Mouse (Mus musculus): Measurements from ENCODE around the gene Usp54. TPM values are rescaled to one million over a fixed set of nuclear protein-coding genes. Genes with fewer than 3 reads are reported as not detected.
A peak's percentile ranks its signal among the peaks of the same experiment; 100 is the strongest.

The Usp54 gene
- 5.6 and 6.6 TPM in 2 replicates for polyA plus RNA-seq (2015; fragmentation: Nextera tagmentation; extraction: Ambion mirVana)

DNA sequence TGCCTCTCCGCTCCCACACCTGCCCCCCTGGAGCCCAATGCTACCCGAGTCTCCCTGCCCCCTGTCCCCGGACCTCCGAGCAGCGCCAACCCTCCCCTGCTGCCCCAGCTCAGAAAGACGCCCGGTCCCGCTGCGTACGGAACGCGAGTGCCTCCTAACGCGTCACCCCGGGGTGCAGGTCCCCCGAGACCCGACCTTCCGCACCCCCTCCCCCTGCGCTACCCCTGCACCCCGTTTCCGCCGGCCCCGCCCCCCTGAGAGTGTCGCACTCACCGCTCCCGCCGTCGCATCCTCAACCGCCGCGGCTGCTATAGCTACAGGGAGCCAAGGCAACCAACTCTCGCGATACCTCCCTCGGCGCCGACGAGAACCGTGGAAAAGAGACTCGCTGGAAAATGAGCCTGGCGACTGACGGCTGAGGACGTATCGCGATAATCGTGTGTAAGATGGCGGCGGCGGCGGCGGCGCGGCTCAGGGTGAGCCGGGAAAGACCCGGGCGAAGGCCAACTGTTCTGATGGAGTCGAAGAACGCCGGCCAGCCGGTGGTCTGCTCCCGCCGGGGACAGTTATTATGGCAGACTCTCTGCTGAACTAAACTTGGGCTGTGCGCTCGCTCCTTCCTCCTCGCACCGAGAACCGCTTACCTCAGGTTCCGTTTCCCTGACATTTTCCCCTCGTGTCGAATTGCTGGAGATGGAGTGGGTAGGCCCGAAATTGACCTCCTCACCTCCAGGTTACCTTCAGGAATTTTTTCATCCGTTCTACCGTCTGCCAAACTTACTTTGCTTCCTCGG is at the start of gene Usp54:
Gene Usp54 (minus strand): TSS at position 420 of the 794 bp plus-strand sequence.
- Histone ChIP-seq H3K4me3 (replicated peaks) (peak within 1 kb of the TSS; percentile 74), H3K4me2 (replicated peaks) (peak within 1 kb of the TSS; percentile 85)
- under 1% methylated on average over 73 of the region's 73 CpGs for WGBS

DNA sequence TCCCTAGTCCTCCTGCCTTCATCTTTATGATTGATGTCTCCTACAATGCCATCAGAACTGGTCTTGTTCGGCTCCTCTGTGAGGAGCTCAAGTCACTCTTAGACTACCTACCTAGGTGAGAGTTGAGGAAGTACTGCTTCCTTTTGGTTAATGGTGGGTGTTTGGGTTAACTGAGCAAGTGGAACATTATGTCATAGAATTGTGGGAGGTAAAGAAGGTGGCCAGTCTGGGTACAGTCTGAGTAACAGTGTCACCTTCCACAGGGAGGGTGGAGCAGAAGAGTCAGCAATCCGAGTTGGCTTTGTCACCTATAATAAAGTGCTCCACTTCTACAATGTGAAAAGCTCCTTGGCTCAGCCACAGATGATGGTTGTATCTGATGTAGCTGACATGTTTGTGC is 48.1 kb upstream of the Usp54 start:
- Histone ChIP-seq H3K36me3 (peaks cover 98% of the 10 kb centered on the region), H3K9ac (no peak overlapping the region), H3K27ac (replicated peaks) (no peak overlapping the region), H3K9me3 (replicated peaks) (no peaks in the 10 kb centered on the region), H3K4me2 (replicated peaks) (no peak overlapping the region), H3K4me3 (replicated peaks) (no peak overlapping the region), H3K4me1 (peaks cover 5% of the 10 kb centered on the region; the same call in 1 of the 2 replicates), H3K27me3 (no peaks in the 10 kb centered on the region)
- WGBS: 87% methylated on average over 2 of the region's 2 CpGs
- no peak for ATAC-seq (ENCODE audit: insufficient number of reproducible peaks, low FRiP score, low TSS enrichment, low read depth)

More for the DNA sequence above, at the start of gene Usp54:
- no peaks in the 10 kb centered on the region for H3K27me3 ChIP-seq
- H3K9me3 ChIP-seq (replicated peaks): no peaks in the 10 kb centered on the region
- H3K4me1 ChIP-seq: peaks cover 6% of the 10 kb centered on the region; the same call in 1 of the 2 replicates
- no peaks in the 10 kb centered on the region for H3K36me3 ChIP-seq
- ATAC-seq (ENCODE audit: insufficient number of reproducible peaks, low FRiP score, low TSS enrichment, low read depth): peak; percentile 95
- peak within 1 kb of the TSS; percentile 73 for H3K9ac ChIP-seq
- H3K27ac ChIP-seq (replicated peaks): peak within 1 kb of the TSS; percentile 96

DNA sequence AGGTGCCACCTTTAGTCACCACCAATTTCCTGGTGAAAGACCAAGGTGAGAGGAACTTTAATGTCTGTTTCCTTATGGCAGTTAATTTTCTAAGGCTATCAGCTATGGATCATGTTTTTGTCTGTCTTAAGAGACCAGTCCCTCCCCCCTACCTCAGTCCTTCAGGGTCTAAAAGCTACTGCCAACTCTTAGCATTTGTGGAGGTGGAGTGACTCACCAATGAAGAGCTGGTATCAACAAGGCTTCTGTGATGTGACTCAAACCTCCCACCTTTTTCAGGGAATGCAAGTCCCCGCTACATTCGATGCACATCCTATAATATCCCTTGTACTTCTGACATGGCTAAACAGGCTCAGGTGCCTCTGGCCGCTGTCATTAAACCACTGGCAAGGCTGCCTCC is 45.7 kb upstream of the Usp54 start:
- ATAC-seq (ENCODE audit: insufficient number of reproducible peaks, low FRiP score, low TSS enrichment, low read depth): no peak
- H3K4me3 ChIP-seq (replicated peaks): no peak overlapping the region
- H3K36me3 ChIP-seq: peaks cover 98% of the 10 kb centered on the region

DNA sequence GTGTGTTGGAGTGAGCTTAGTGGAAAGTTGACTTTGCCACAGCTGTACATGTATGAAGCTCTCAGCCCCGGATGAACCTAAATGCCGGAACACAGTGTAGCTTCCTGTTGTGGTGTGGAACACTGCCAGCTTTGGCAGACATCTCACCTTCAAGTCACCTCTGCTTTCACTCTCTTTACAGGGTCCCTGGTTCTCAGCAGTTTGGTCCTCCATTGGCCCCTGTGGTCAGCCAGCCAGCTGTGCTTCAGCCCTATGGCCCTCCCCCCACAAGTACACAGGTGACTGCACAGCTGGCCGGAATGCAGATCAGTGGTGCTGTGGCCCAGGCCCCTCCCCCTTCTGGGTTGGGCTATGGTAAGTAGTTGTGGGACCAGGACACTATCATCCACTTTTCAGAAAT is 41.6 kb upstream of the Usp54 start:
- H3K4me3 ChIP-seq (replicated peaks): no peak overlapping the region
- 43% methylated on average over 3 of the region's 3 CpGs for WGBS
- no peak overlapping the region for H3K9ac ChIP-seq
- no peaks in the 10 kb centered on the region for H3K27me3 ChIP-seq
- no peaks in the 10 kb centered on the region for H3K9me3 ChIP-seq (replicated peaks)
- H3K4me1 ChIP-seq: no peaks in the 10 kb centered on the region
- no peak for ATAC-seq (ENCODE audit: insufficient number of reproducible peaks, low FRiP score, low TSS enrichment, low read depth)
- H3K4me2 ChIP-seq (replicated peaks): no peak overlapping the region
- H3K36me3 ChIP-seq: peaks cover 100% of the 10 kb centered on the region
- H3K27ac ChIP-seq (replicated peaks): no peak overlapping the region

More for the DNA sequence above, 45.7 kb upstream of the Usp54 start:
- H3K27ac ChIP-seq (replicated peaks): no peak overlapping the region
- no peak overlapping the region for H3K9ac ChIP-seq
- H3K4me1 ChIP-seq: no peaks in the 10 kb centered on the region
- H3K27me3 ChIP-seq: no peaks in the 10 kb centered on the region
- no peak overlapping the region for H3K4me2 ChIP-seq (replicated peaks)
- WGBS: 95% methylated on average over 3 of the region's 3 CpGs
- no peaks in the 10 kb centered on the region for H3K9me3 ChIP-seq (replicated peaks)

DNA sequence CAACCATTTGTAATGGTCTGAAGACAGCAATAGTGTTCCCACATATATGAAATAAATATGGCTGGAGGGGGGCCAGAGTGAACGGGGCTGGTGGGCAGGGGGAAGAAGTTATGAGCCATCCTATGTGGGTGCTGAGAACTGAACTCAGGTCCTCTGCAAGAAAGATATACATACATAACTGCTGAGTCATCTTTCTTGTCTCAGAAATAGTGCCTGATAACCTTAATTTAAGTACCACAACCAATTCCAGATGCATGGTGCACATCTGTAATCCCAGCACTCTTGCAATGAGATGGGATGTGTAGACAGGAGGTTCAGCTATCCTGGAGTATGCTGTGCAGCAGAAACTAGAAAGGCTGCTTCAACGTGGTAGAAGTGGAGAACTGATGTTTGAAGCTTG is 40.9 kb upstream of the Usp54 start:
- Histone ChIP-seq H3K9ac (no peak overlapping the region), H3K4me1 (no peaks in the 10 kb centered on the region), H3K9me3 (replicated peaks) (no peaks in the 10 kb centered on the region), H3K27ac (replicated peaks) (no peak overlapping the region), H3K27me3 (no peaks in the 10 kb centered on the region), H3K4me3 (replicated peaks) (no peak overlapping the region), H3K4me2 (replicated peaks) (no peak overlapping the region), H3K36me3 (peaks cover 100% of the 10 kb centered on the region)
- WGBS: 89% methylated on average over 2 of the region's 2 CpGs
- no peak for ATAC-seq (ENCODE audit: insufficient number of reproducible peaks, low FRiP score, low TSS enrichment, low read depth)

DNA sequence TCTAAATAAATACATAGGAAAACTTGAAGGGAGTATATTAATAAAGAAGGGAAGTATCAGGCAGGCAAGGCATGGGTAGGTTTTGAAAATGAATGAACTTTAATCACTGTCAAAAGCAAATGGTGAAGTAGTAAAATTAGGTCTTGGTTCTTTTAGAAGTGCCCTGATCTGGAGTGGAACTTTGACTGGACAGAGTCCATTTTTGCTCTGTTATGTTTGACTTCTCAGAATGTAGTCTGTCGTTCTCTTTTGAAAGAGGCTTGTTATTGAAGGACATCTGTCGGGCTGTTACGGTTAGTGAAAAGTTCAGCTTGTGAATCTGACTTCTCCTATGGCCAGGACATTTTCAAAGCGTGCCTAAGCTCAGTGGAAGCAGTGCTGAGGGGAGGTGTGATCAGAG is 37.0 kb upstream of the Usp54 start:
- peaks cover 10% of the 10 kb centered on the region for H3K4me1 ChIP-seq
- no peak overlapping the region for H3K4me3 ChIP-seq (replicated peaks)
- H3K27me3 ChIP-seq: no peaks in the 10 kb centered on the region
- 95% methylated on average over 4 of the region's 4 CpGs for WGBS
- H3K9me3 ChIP-seq (replicated peaks): no peaks in the 10 kb centered on the region
- no peak overlapping the region for H3K4me2 ChIP-seq (replicated peaks)
- no peak overlapping the region for H3K27ac ChIP-seq (replicated peaks)
- no peak overlapping the region for H3K9ac ChIP-seq
- H3K36me3 ChIP-seq: peaks cover 72% of the 10 kb centered on the region
- no peak for ATAC-seq (ENCODE audit: insufficient number of reproducible peaks, low FRiP score, low TSS enrichment, low read depth)

DNA sequence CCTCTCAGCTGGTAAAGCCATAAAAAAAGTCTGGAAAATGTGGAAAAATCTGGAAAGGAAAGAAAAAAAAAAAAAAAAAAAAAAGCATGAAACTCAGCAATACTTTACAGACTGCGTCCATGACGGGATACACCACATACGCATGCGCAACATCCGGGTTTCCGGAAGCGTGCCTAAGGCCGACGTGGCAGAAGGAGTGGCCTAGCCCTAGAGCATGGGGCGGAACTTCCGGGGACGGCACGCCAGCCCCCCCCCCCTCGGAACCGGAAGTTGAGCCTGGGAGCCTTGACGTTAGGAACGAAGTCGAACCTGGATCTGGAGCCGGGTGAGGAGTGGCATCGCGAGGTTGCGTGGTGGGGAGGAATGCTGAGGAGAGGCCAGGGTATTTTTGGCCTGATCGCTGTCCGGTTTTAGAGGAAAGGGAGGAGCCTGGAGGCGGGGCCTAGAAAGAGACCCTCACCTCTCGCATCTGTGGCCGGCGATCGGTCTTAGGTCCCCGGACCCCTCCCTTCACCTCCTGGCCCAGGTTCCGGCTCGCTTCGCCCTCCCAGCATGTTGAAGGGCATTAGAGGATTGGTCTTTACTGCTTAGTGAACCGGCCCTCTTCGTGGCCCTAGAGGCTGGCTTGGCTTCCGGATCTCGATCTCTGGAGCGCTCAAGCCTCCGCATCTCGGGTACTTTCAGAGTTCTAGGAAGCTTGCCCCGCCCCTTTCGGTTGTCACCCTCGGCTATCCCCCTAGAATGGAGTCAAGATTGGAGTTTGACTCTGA is 33.4 kb upstream of the Usp54 start, which contains the start of gene Sec24c:
Gene Sec24c (plus strand): TSS at position 245 of the 770 bp plus-strand sequence.
- Histone ChIP-seq H3K9ac (peak within 1 kb of the TSS; percentile 76), H3K9me3 (replicated peaks) (no peaks in the 10 kb centered on the region), H3K4me1 (peaks cover 10% of the 10 kb centered on the region), H3K27me3 (no peaks in the 10 kb centered on the region; the same call in 1 of the 2 replicates), H3K4me2 (replicated peaks) (peak within 1 kb of the TSS; percentile 62), H3K36me3 (peaks cover 35% of the 10 kb centered on the region), H3K27ac (replicated peaks) (peak within 1 kb of the TSS; percentile 96), H3K4me3 (replicated peaks) (peak within 1 kb of the TSS; percentile 65)
- ATAC-seq (ENCODE audit: insufficient number of reproducible peaks, low FRiP score, low TSS enrichment, low read depth): peak; percentile 98
- under 1% methylated on average over 43 of the region's 43 CpGs for WGBS

DNA sequence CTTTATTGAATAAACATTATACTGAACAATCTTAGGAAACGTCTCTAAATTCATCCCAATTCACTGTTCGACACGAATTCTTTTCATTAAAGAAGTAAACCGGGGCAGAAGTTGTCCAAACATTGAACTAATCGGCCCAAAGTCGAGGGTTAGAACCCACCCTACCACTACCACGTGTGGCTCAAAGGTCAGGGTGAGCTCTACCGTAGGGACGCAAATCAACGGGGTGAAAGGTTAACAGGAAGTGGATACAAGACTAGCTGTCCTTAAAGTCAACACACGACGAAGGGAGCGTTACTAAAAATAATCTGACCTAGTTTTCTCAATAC is 32.8 kb upstream of the Usp54 start:
- Histone ChIP-seq H3K4me3 (replicated peaks) (peak overlapping the region; percentile 65), H3K9ac (no peak overlapping the region), H3K4me1 (peaks cover 10% of the 10 kb centered on the region), H3K9me3 (replicated peaks) (no peaks in the 10 kb centered on the region), H3K27ac (replicated peaks) (peak overlapping the region; percentile 96), H3K4me2 (replicated peaks) (peak overlapping the region; percentile 62), H3K36me3 (peaks cover 30% of the 10 kb centered on the region), H3K27me3 (no peaks in the 10 kb centered on the region; the same call in 1 of the 2 replicates)
- 0 out of 2 replicates have a peak, but pooled peaks have one; percentile 31 for ATAC-seq (ENCODE audit: insufficient number of reproducible peaks, low FRiP score, low TSS enrichment, low read depth)
- WGBS: 9% methylated on average over 13 of the region's 13 CpGs

DNA sequence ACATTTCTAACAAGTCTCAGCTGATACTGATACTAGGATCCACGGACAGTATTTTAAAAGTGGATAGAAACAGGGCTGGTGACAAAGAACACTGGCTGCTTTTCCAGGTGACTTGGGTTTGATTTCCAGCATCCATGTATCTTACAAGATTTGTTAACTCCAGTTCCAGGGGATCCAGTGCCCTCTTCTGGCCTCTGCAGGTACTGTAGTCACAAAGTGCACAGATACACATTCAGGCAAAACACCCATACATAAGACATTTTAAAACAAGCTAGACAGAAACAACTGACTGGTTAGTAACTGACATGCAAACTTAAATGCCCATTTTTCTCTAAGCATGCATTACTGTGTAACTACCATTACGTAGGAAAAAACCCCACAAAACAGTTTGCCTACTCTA is 32.1 kb upstream of the Usp54 start:
- H3K27me3 ChIP-seq: no peaks in the 10 kb centered on the region; the same call in 1 of the 2 replicates
- no peak overlapping the region for H3K4me3 ChIP-seq (replicated peaks)
- no peaks in the 10 kb centered on the region for H3K9me3 ChIP-seq (replicated peaks)
- no peak overlapping the region for H3K9ac ChIP-seq
- H3K27ac ChIP-seq (replicated peaks): 0 out of 2 replicates have a peak overlapping the region, but pooled peaks have one; percentile 39
- H3K4me2 ChIP-seq (replicated peaks): no peak overlapping the region
- peaks cover 10% of the 10 kb centered on the region for H3K4me1 ChIP-seq
- peaks cover 23% of the 10 kb centered on the region for H3K36me3 ChIP-seq
- 92% methylated on average over 2 of the region's 2 CpGs for WGBS
- ATAC-seq (ENCODE audit: insufficient number of reproducible peaks, low FRiP score, low TSS enrichment, low read depth): no peak

DNA sequence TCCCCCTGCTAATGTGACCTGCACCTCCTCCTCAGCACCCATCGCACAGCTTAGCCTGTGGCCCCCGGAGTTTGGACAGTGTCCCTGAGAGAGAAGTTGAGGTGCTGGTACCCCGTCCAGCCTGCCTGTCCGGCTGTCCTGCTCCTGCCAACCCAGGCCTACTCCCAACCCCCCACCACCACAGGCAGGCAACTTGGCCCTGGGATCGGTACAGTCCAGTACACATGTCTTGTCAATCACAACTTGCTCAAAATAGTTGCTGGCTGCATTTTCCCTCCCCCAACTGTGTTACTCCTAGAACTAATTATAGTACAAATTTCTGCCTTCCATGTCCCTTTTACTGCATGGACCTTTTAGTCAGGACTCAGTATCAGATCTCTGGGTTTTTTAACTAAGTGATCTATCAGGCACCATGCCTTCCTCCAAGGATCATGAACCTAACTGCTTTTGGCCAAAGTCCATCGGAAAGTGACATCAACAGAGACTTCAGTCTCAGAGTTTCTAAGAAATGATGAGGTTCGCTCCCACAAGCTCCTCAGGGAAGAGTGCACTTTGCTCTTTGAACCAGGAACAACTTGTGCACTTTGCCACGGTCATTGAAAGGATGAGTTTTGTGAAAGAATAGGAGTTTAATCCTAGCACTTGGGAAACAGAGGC is 27.4 kb upstream of the Usp54 start, which contains the start of gene Synpo2l:
Gene Synpo2l (minus strand): TSS at position 201 of the 657 bp plus-strand sequence.
- no peak within 1 kb of the TSS for H3K4me2 ChIP-seq (replicated peaks)
- no peaks in the 10 kb centered on the region for H3K4me1 ChIP-seq
- peak within 1 kb of the TSS; percentile 39; the same call in 1 of the 2 replicates for H3K27ac ChIP-seq (replicated peaks)
- ATAC-seq (ENCODE audit: insufficient number of reproducible peaks, low FRiP score, low TSS enrichment, low read depth): 0 out of 2 replicates have a peak, but pooled peaks have one; percentile 36
- H3K4me3 ChIP-seq (replicated peaks): no peak within 1 kb of the TSS
- no peaks in the 10 kb centered on the region; the same call in 1 of the 2 replicates for H3K27me3 ChIP-seq
- H3K9me3 ChIP-seq (replicated peaks): no peaks in the 10 kb centered on the region
- 74% methylated on average over 8 of the region's 8 CpGs for WGBS
- H3K36me3 ChIP-seq: no peaks in the 10 kb centered on the region
- no peak within 1 kb of the TSS for H3K9ac ChIP-seq

Data from embryonic facial prominence, embryonic 15.5 days (tissue).